22 mouse cellular contexts compared by ENCODE assay signal in the genomic region with DNA sequence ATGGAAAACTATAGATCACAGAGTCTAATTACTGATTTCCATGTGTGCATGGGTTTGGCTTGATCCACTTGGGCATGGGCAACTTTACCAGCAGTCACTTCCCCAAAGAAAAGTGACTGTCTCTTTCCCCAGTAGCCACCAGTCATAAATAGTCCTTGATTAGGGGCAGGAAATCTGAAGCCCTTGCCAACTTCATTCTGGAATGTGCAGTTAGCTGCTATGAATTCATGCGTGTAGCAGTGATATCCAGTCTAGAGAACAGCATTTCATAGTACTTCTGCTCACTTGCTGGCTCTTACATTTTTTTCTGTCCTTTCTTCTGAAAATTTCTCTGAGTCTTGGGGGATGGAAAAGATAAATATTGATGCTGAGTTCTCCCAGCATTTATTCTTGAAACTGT.
DNase-seq lines count a peak whose midpoint lies in the region; ATAC-seq and TF ChIP-seq lines count a peak whose summit lies in the region.
"Had no signal": no experiment of that assay in that cellular context is flagged by ENCODE, and none has a peak within 500 bp of the region (broad histone marks: within the 10 kb centered on the region; RNA-seq: fewer than 3 reads in every experiment).

No protein-coding gene starts in this region.

- no peak overlapping the region for H3K9ac ChIP-seq in heart, postnatal 0 days (replicated peaks; ENCODE audit: low read depth, low read length)

- H3K27me3 ChIP-seq in heart, postnatal 0 days (ENCODE audit: control insufficient read depth, insufficient read depth, low read length) = no peaks in the 10 kb centered on the region
- no peaks in the 10 kb centered on the region for H3K27me3 ChIP-seq in heart, embryonic 10.5 days (ENCODE audit: insufficient read depth, poor library complexity, severe bottlenecking)
- H3K27me3 ChIP-seq in Patski = no peaks in the 10 kb centered on the region
- H3K27me3 ChIP-seq: CH12.LX had no signal

- H3K9me3 ChIP-seq in heart, postnatal 0 days (replicated peaks; ENCODE audit: control insufficient read depth, low read length) = no peaks in the 10 kb centered on the region
- no peaks in the 10 kb centered on the region for H3K9me3 ChIP-seq in heart, embryonic 10.5 days
- H3K9me3 ChIP-seq: G1E had no signal

- POLR2A ChIA-PET in Patski (lab: Charles Lee) = no interaction called here

- TF ChIP-seq CTCF in heart, postnatal 0 days (IDR thresholded peaks at IDR 0.05; ENCODE audit: low read depth) = no peak
- TF ChIP-seq CTCF in Patski (IDR thresholded peaks at IDR 0.05) = no peak

- no peaks in the 10 kb centered on the region for H3K4me1 ChIP-seq in heart, postnatal 0 days (ENCODE audit: control insufficient read depth, insufficient read depth)
- no peaks in the 10 kb centered on the region for H3K4me1 ChIP-seq in heart, embryonic 10.5 days

- peak; percentile 30 for DNase-seq in heart, postnatal 0 days (ENCODE audit: low spot score)
- DNase-seq in heart, embryonic 10.5 days (ENCODE audit: low spot score) = no peak
- peak; percentile 52 for DNase-seq in Muller cell, postnatal 12 days (ENCODE audit: inconsistent ontology term)
- DNase-seq in Patski (ENCODE audit: low read depth, low spot score) = no peak
- DNase-seq in cerebellum, postnatal 36 days = no peak
- no peak for DNase-seq in left cerebral cortex, adult 11 months (ENCODE audit: low spot score)
- DNase-seq: adrenal gland, adult 2 months; adrenal gland, adult 8-10 months; adrenal gland, postnatal 10 days; adrenal gland, postnatal 14 days; adrenal gland, postnatal 25 days; adrenal gland, postnatal 36 days; B cell, adult 2 months; cerebellum, adult 11 months; cerebellum, adult 11-12 months; cerebellum, adult 18-20 months; cerebellum, adult 2 months; cerebellum, adult 8-10 months had no signal

- no peak overlapping the region for H3K27ac ChIP-seq in heart, postnatal 0 days (ENCODE audit: low read depth)
- no peak overlapping the region for H3K27ac ChIP-seq in heart, embryonic 10.5 days

- in situ Hi-C loops in Patski (cut with MboI; ENCODE audit: low pct_unique_long_range_greater_than_20kb) = no loop called here

- no peak for TF ChIP-seq EP300 in heart, postnatal 0 days (IDR thresholded peaks at IDR 0.05; ENCODE audit: low read depth)

- H3K4me2 ChIP-seq in heart, postnatal 0 days (ENCODE audit: low read depth, low read length) = no peak overlapping the region

- ATAC-seq in heart, postnatal 0 days (ENCODE audit: insufficient read depth, low read depth) = no peak
- ATAC-seq in Patski = peak; percentile 62
- ATAC-seq: activated CD4-positive, CD25-positive, alpha-beta regulatory T cell, adult 4 months; CD4-positive, CD25-positive, alpha-beta regulatory T cell, adult 4 months had no signal

- H3K36me3 ChIP-seq in heart, postnatal 0 days (replicated peaks; ENCODE audit: control insufficient read depth, insufficient read depth, low read length) = no peaks in the 10 kb centered on the region
- no peaks in the 10 kb centered on the region for H3K36me3 ChIP-seq in heart, embryonic 10.5 days
- H3K36me3 ChIP-seq: G1E had no signal

- no peak overlapping the region for H3K4me3 ChIP-seq in heart, postnatal 0 days (ENCODE audit: low read depth, low read length)
- H3K4me3 ChIP-seq in heart, embryonic 10.5 days = no peak overlapping the region

- WGBS in heart, postnatal 0 days = 22% methylated on average over 1 of the region's 1 CpGs
- WGBS in heart, embryonic 10.5 days = 78% methylated on average over 1 of the region's 1 CpGs

- CTCF ChIA-PET in Patski (lab: Charles Lee) = no interaction called here

Comparison
In these comparisons a context has a peak if more than half of its experiments do, and no peak if none do; other contexts are left out.
1. DNase-seq: peak in heart, postnatal 0 days (single experiment) and Muller cell, postnatal 12 days (single experiment); none in heart, embryonic 10.5 days (single experiment), Patski (single experiment), cerebellum, postnatal 36 days (0 of 2) and left cerebral cortex, adult 11 months (single experiment).